Mouse (Mus musculus) forebrain, postnatal 0 days (tissue): Measurements from ENCODE around the gene Palmd. TPM values are rescaled to one million over a fixed set of nuclear protein-coding genes. Genes with fewer than 3 reads are reported as not detected.

ENCODE experiments used
- ATAC-seq: fragments of 200-750 bp; cut with Nextera tagmentation; 2 replicates; pipeline ENCODE4 v1.8.0; 2017; ENCODE audit warnings: mild to moderate bottlenecking, moderate library complexity
- DNase-seq: peaks from one replicate; pipeline ENCODE4 v3.0.0-alpha.2; 2015
- H3K27ac ChIP-seq: fragments of 300-500 bp; sonication (generic); 2 replicates; pipeline ENCODE4 v1.5.1; 2014; ENCODE audit warnings: low read depth, mild to moderate bottlenecking, antibody characterized with exemption, low read length, moderate library complexity, mixed read lengths
- H3K27me3 ChIP-seq: fragments of 300-500 bp; sonication (generic); 2 replicates; pipeline ENCODE4 v1.6.1; 2014; ENCODE audit warnings: mild to moderate bottlenecking, low read length, mixed read lengths; ENCODE audit not compliant: insufficient read depth
- H3K36me3 ChIP-seq: fragments of 300-500 bp; sonication (generic); 2 replicates; pipeline ENCODE4 v1.6.1; 2014; ENCODE audit warnings: mild to moderate bottlenecking, moderate library complexity; ENCODE audit not compliant: insufficient read depth
- H3K4me1 ChIP-seq: fragments of 300-500 bp; sonication (generic); 2 replicates; pipeline ENCODE4 v1.6.1; 2014; ENCODE audit warnings: antibody characterized with exemption; ENCODE audit not compliant: insufficient read depth
- H3K4me2 ChIP-seq: fragments of 300-500 bp; sonication (generic); 2 replicates; pipeline ENCODE4 v1.6.1; 2014; ENCODE audit warnings: low read depth, mild to moderate bottlenecking, moderate library complexity
- H3K4me3 ChIP-seq: fragments of 300-500 bp; sonication (generic); 2 replicates; pipeline ENCODE4 v1.5.1; 2014; ENCODE audit warnings: low read depth, low read length, mixed read lengths
- H3K9ac ChIP-seq: fragments of 300-500 bp; sonication (generic); 2 replicates; pipeline ENCODE4 v1.6.1; 2014; ENCODE audit warnings: mild to moderate bottlenecking
- H3K9me3 ChIP-seq: fragments of 300-500 bp; sonication (generic); 2 replicates; pipeline ENCODE4 v1.6.1; 2016; ENCODE audit warnings: low read length
- CTCF ChIP-seq: sonication (generic); IDR thresholded peaks from 2 replicates; pipeline ENCODE4 v1.5.1; 2016; ENCODE audit warnings: antibody characterized with exemption, control low read depth, low read depth
- WGBS: fragments of 180-500 bp; shearing (Covaris S2); extraction: QIAGEN DNeasy Blood & Tissue Kit; methylation state at CpG from one replicate; pipeline ENCODE4 v1.1.7; 2014; 5-methylcytosine and 5-hydroxymethylcytosine counted together
- polyA plus RNA-seq: library from polyadenylated mRNA; unstranded; fragments of >200 nt; fragmentation: Nextera tagmentation; extraction: Ambion mirVana; gene quantifications from 2 replicates; pipeline ENCODE4 v1.2.1, GENCODE M21; 2015
- total RNA-seq: library from RNA; depleted of rRNA; stranded (reverse); fragments of >200 nt; gene quantifications from 2 replicates; pipeline ENCODE4 v1.2.3, GENCODE M21; 2014; rRNA removed

The Palmd gene
- total and polyA plus RNA-seq, 2 experiments from 2014 or later: 6.9 to 11.7 TPM

- DNase-seq (no peak), ATAC-seq (no peak)
- Histone ChIP-seq H3K4me1 (no peaks in the 10 kb centered on the region), H3K9me3 (no peaks in the 10 kb centered on the region), H3K9ac (no peak overlapping the region), H3K27me3 (no peaks in the 10 kb centered on the region), H3K36me3 (no peaks in the 10 kb centered on the region), H3K4me2 (no peak overlapping the region), H3K27ac (no peak overlapping the region), H3K4me3 (no peak overlapping the region)
- TF ChIP-seq CTCF: no peak
- whole genome bisulfite sequencing: 80% methylated on average over 8 of the region's 8 CpGs
These were observed 83.8 kb downstream of the Palmd start for GRCm38 (mm10) chr3:116884941-116885340.

- Histone ChIP-seq H3K9me3 (no peaks in the 10 kb centered on the region), H3K36me3 (no peaks in the 10 kb centered on the region), H3K27ac (no peak overlapping the region), H3K4me1 (no peaks in the 10 kb centered on the region), H3K4me3 (no peak overlapping the region), H3K4me2 (no peak overlapping the region), H3K27me3 (no peaks in the 10 kb centered on the region), H3K9ac (no peak overlapping the region)
- no peak for DNase-seq
- WGBS: 90% methylated on average over 14 of the region's 14 CpGs
- TF ChIP-seq CTCF: no peak
- no peak for ATAC-seq
These were observed 86.4 kb downstream of the Palmd start for GRCm38 (mm10) chr3:116882221-116882960.

- no peak for ATAC-seq
- 29% methylated on average over 3 of the region's 3 CpGs for WGBS
- Histone ChIP-seq H3K4me3 (no peak overlapping the region), H3K36me3 (no peaks in the 10 kb centered on the region), H3K9ac (no peak overlapping the region), H3K4me1 (no peaks in the 10 kb centered on the region), H3K27me3 (no peaks in the 10 kb centered on the region), H3K9me3 (no peaks in the 10 kb centered on the region), H3K4me2 (no peak overlapping the region), H3K27ac (no peak overlapping the region)
- no peak for DNase-seq
- no peak for TF ChIP-seq CTCF
These were observed 98.4 kb downstream of the Palmd start for GRCm38 (mm10) chr3:116870372-116870771.

Other genes with a start within 250 kb of the Palmd start
- 11.9 and 17.5 TPM in 2 replicates for gene Agl, start 160.8 kb downstream of the Palmd start, total RNA-seq
- gene Agl, start 160.8 kb downstream of the Palmd start, polyA plus RNA-seq: 5.4 and 9.0 TPM in 2 replicates
- gene Frrs1, start 109.5 kb downstream of the Palmd start, total RNA-seq: 2.7 and 3.8 TPM in 2 replicates
- gene Frrs1, start 109.5 kb downstream of the Palmd start, polyA plus RNA-seq: 2.0 and 5.9 TPM in 2 replicates
- gene 4930455H04Rik, start 720 bp downstream of the Palmd start, total RNA-seq: not detected in 2 replicates
- not detected in 2 replicates for gene 4930455H04Rik, start 720 bp downstream of the Palmd start, polyA plus RNA-seq